Mouse (Mus musculus): Measurements from ENCODE around the gene Dusp2. TPM values are rescaled to one million over a fixed set of nuclear protein-coding genes. Genes with fewer than 3 reads are reported as not detected.
A peak's percentile ranks its signal among the peaks of the same experiment; 100 is the strongest.

Dusp2 gene
- polyA plus RNA-seq, 1 experiment from 2014 or later = 3.9 TPM

- Histone ChIP-seq H3K27me3 (ENCODE audit: low read depth, poor library complexity, severe bottlenecking) (peaks cover 44% of the 10 kb centered on the region), H3K9me3 (replicated peaks) (no peaks in the 10 kb centered on the region), H3K27ac (replicated peaks) (no peak overlapping the region), H3K36me3 (no peaks in the 10 kb centered on the region), H3K4me3 (no peak overlapping the region), H3K4me1 (peaks cover 18% of the 10 kb centered on the region)
- DNase-seq (ENCODE audit: low spot score) = no peak
- 82% methylated on average over 14 of the region's 14 CpGs for WGBS
Measured at GRCm38 (mm10) chr2:127332807-127333570, 3.0 kb upstream of the Dusp2 start.

- H3K4me3 ChIP-seq = no peak overlapping the region
- peaks cover 48% of the 10 kb centered on the region for H3K27me3 ChIP-seq (ENCODE audit: low read depth, poor library complexity, severe bottlenecking)
- H3K9me3 ChIP-seq (replicated peaks) = no peaks in the 10 kb centered on the region
- 77% methylated on average over 5 of the region's 5 CpGs for WGBS
- H3K27ac ChIP-seq (replicated peaks) = no peak overlapping the region
- no peak for DNase-seq (ENCODE audit: low spot score)
- no peaks in the 10 kb centered on the region for H3K36me3 ChIP-seq
- peaks cover 18% of the 10 kb centered on the region for H3K4me1 ChIP-seq
Measured at GRCm38 (mm10) chr2:127333945-127334603, 1.9 kb upstream of the Dusp2 start.

GRCm38 (mm10) chr2:127335078-127335541, 849 bp upstream of the Dusp2 start:
- 51% methylated on average over 11 of the region's 11 CpGs for WGBS
- no peak overlapping the region for H3K27ac ChIP-seq (replicated peaks)
- no peaks in the 10 kb centered on the region for H3K9me3 ChIP-seq (replicated peaks)
- DNase-seq (ENCODE audit: low spot score) = no peak
- no peaks in the 10 kb centered on the region for H3K36me3 ChIP-seq
- peak overlapping the region; percentile 61; the same call in 1 of the 2 replicates for H3K4me3 ChIP-seq
- H3K27me3 ChIP-seq (ENCODE audit: low read depth, poor library complexity, severe bottlenecking) = peaks cover 54% of the 10 kb centered on the region
- H3K4me1 ChIP-seq = peaks cover 18% of the 10 kb centered on the region

- Histone ChIP-seq H3K4me1 (peaks cover 18% of the 10 kb centered on the region), H3K9me3 (replicated peaks) (no peaks in the 10 kb centered on the region), H3K4me3 (peak overlapping the region; percentile 61), H3K36me3 (no peaks in the 10 kb centered on the region), H3K27me3 (ENCODE audit: low read depth, poor library complexity, severe bottlenecking) (peaks cover 54% of the 10 kb centered on the region), H3K27ac (replicated peaks) (peak overlapping the region; percentile 79)
- 5% methylated on average over 33 of the region's 33 CpGs for WGBS
- no peak for DNase-seq (ENCODE audit: low spot score)
Measured at GRCm38 (mm10) chr2:127336497-127336832, 506 bp downstream of the Dusp2 start.

- H3K4me1 ChIP-seq = peaks cover 18% of the 10 kb centered on the region
- H3K4me3 ChIP-seq = peak overlapping the region; percentile 61
- H3K27ac ChIP-seq (replicated peaks) = no peak overlapping the region; the same call in 1 of the 2 replicates
- DNase-seq (ENCODE audit: low spot score) = no peak
- no peaks in the 10 kb centered on the region for H3K36me3 ChIP-seq
- 59% methylated on average over 5 of the region's 5 CpGs for WGBS
- no peaks in the 10 kb centered on the region for H3K9me3 ChIP-seq (replicated peaks)
- peaks cover 54% of the 10 kb centered on the region for H3K27me3 ChIP-seq (ENCODE audit: low read depth, poor library complexity, severe bottlenecking)
Measured at GRCm38 (mm10) chr2:127336885-127337284, 926 bp downstream of the Dusp2 start.

- peak overlapping the region; percentile 61; the same call in 1 of the 2 replicates for H3K4me3 ChIP-seq
- no peak for DNase-seq (ENCODE audit: low spot score)
- no peak overlapping the region for H3K27ac ChIP-seq (replicated peaks)
- peaks cover 54% of the 10 kb centered on the region for H3K27me3 ChIP-seq (ENCODE audit: low read depth, poor library complexity, severe bottlenecking)
- no peaks in the 10 kb centered on the region for H3K9me3 ChIP-seq (replicated peaks)
- WGBS = 72% methylated on average over 11 of the region's 11 CpGs
- peaks cover 18% of the 10 kb centered on the region for H3K4me1 ChIP-seq
- no peaks in the 10 kb centered on the region for H3K36me3 ChIP-seq
Measured at GRCm38 (mm10) chr2:127337531-127337930, 1.6 kb downstream of the Dusp2 start.

- no peak overlapping the region for H3K4me3 ChIP-seq
Measured at GRCm38 (mm10) chr2:127338012-127338411, 2.1 kb downstream of the Dusp2 start.

GRCm38 (mm10) chr2:127338416-127338815, 2.5 kb downstream of the Dusp2 start, which contains the start of gene Astl:
Gene Astl, plus strand, starts transcription at chr2:127338639.
- H3K27ac ChIP-seq (replicated peaks) = no peak within 1 kb of the TSS
- DNase-seq (ENCODE audit: low spot score) = no peak
- H3K9me3 ChIP-seq (replicated peaks) = no peaks in the 10 kb centered on the region
- peaks cover 18% of the 10 kb centered on the region for H3K4me1 ChIP-seq
- 82% methylated on average over 4 of the region's 4 CpGs for WGBS
- H3K4me3 ChIP-seq = no peak within 1 kb of the TSS
- H3K27me3 ChIP-seq (ENCODE audit: low read depth, poor library complexity, severe bottlenecking) = peaks cover 54% of the 10 kb centered on the region
- H3K36me3 ChIP-seq = no peaks in the 10 kb centered on the region

More at GRCm38 (mm10) chr2:127338012-127338411, 2.1 kb downstream of the Dusp2 start:
- no peaks in the 10 kb centered on the region for H3K36me3 ChIP-seq
- no peak overlapping the region for H3K27ac ChIP-seq (replicated peaks)
- peaks cover 54% of the 10 kb centered on the region for H3K27me3 ChIP-seq (ENCODE audit: low read depth, poor library complexity, severe bottlenecking)
- H3K4me1 ChIP-seq = peaks cover 18% of the 10 kb centered on the region
- H3K9me3 ChIP-seq (replicated peaks) = no peaks in the 10 kb centered on the region
- WGBS = 73% methylated on average over 7 of the region's 7 CpGs
- no peak for DNase-seq (ENCODE audit: low spot score)

GRCm38 (mm10) chr2:127338833-127339232, 2.9 kb downstream of the Dusp2 start:
- peaks cover 18% of the 10 kb centered on the region for H3K4me1 ChIP-seq
- 75% methylated on average over 4 of the region's 4 CpGs for WGBS
- no peak for DNase-seq (ENCODE audit: low spot score)
- no peaks in the 10 kb centered on the region for H3K36me3 ChIP-seq
- peaks cover 51% of the 10 kb centered on the region for H3K27me3 ChIP-seq (ENCODE audit: low read depth, poor library complexity, severe bottlenecking)
- H3K27ac ChIP-seq (replicated peaks) = no peak overlapping the region
- H3K9me3 ChIP-seq (replicated peaks) = no peaks in the 10 kb centered on the region
- H3K4me3 ChIP-seq = no peak overlapping the region

- H3K4me1 ChIP-seq = peaks cover 18% of the 10 kb centered on the region
- 83% methylated on average over 6 of the region's 6 CpGs for WGBS
- no peaks in the 10 kb centered on the region for H3K36me3 ChIP-seq
- no peaks in the 10 kb centered on the region for H3K9me3 ChIP-seq (replicated peaks)
- H3K27me3 ChIP-seq (ENCODE audit: low read depth, poor library complexity, severe bottlenecking) = peaks cover 47% of the 10 kb centered on the region
- no peak overlapping the region for H3K27ac ChIP-seq (replicated peaks)
- no peak for DNase-seq (ENCODE audit: low spot score)
- no peak overlapping the region for H3K4me3 ChIP-seq
Measured at GRCm38 (mm10) chr2:127339262-127339661, 3.3 kb downstream of the Dusp2 start.

GRCm38 (mm10) chr2:127341159-127341558, 5.2 kb downstream of the Dusp2 start:
- peak; percentile 63 for DNase-seq (ENCODE audit: low spot score)
- 27% methylated on average over 3 of the region's 3 CpGs for WGBS
- no peak overlapping the region for H3K4me3 ChIP-seq
- no peaks in the 10 kb centered on the region for H3K9me3 ChIP-seq (replicated peaks)
- peaks cover 28% of the 10 kb centered on the region for H3K27me3 ChIP-seq (ENCODE audit: low read depth, poor library complexity, severe bottlenecking)
- H3K27ac ChIP-seq (replicated peaks) = no peak overlapping the region
- H3K4me1 ChIP-seq = peaks cover 6% of the 10 kb centered on the region
- no peaks in the 10 kb centered on the region for H3K36me3 ChIP-seq

GRCm38 (mm10) chr2:127346334-127346733, 10.4 kb downstream of the Dusp2 start:
- H3K9me3 ChIP-seq (replicated peaks) = no peaks in the 10 kb centered on the region
- no peak overlapping the region for H3K27ac ChIP-seq (replicated peaks)
- no peaks in the 10 kb centered on the region for H3K27me3 ChIP-seq (ENCODE audit: low read depth, poor library complexity, severe bottlenecking)
- WGBS = 79% methylated on average over 1 of the region's 1 CpGs
- no peaks in the 10 kb centered on the region for H3K4me1 ChIP-seq
- no peaks in the 10 kb centered on the region for H3K36me3 ChIP-seq
- no peak for DNase-seq (ENCODE audit: low spot score)
- H3K4me3 ChIP-seq = no peak overlapping the region

Data from midbrain, embryonic 10.5 days (tissue).